Mouse (Mus musculus) hindbrain, postnatal 0 days (tissue): ENCODE results near the gene Ttc30b. TPM values are rescaled to one million over a fixed set of nuclear protein-coding genes. Genes with fewer than 3 reads are reported as not detected.
"Not testable (repeated sequence)": the region's sequence is repeated elsewhere in the genome, so short reads cannot be mapped to it uniquely, and the experiment has no call there.

Experiments used
- ATAC-seq: fragments of 200-750 bp; cut with Nextera tagmentation; 2 replicates; pipeline ENCODE4 v1.8.0; 2017; ENCODE audit warnings: mild to moderate bottlenecking, moderate TSS enrichment, moderate library complexity
- DNase-seq: peaks from one replicate; pipeline ENCODE4 v3.0.0-alpha.2; 2015; ENCODE audit warnings: low spot score
- H3K27ac ChIP-seq: fragments of 300-500 bp; sonication (generic); 2 replicates; pipeline ENCODE4 v1.5.1; 2014; ENCODE audit warnings: mild to moderate bottlenecking
- H3K27me3 ChIP-seq: fragments of 300-500 bp; sonication (generic); 2 replicates; pipeline ENCODE4 v1.6.1; 2014; ENCODE audit warnings: low read length, mixed read lengths; ENCODE audit not compliant: insufficient read depth
- H3K36me3 ChIP-seq: fragments of 300-500 bp; sonication (generic); 2 replicates; pipeline ENCODE4 v1.6.1; 2014; ENCODE audit warnings: low read length, mixed read lengths; ENCODE audit not compliant: insufficient read depth
- H3K4me1 ChIP-seq: fragments of 300-500 bp; sonication (generic); 2 replicates; pipeline ENCODE4 v1.6.1; 2014; ENCODE audit warnings: antibody characterized with exemption, low read length, mixed read lengths; ENCODE audit not compliant: insufficient read depth
- H3K4me2 ChIP-seq: fragments of 300-500 bp; sonication (generic); 2 replicates; pipeline ENCODE4 v1.6.1; 2014; ENCODE audit warnings: low read depth, mild to moderate bottlenecking, low read length, moderate library complexity, mixed read lengths
- H3K4me3 ChIP-seq: fragments of 300-500 bp; sonication (generic); 2 replicates; pipeline ENCODE4 v1.5.1; 2014; ENCODE audit warnings: low read length
- H3K9ac ChIP-seq: fragments of 300-500 bp; sonication (generic); replicated peaks from 2 replicates; pipeline ENCODE4 v1.6.1; 2014; ENCODE audit warnings: mild to moderate bottlenecking, low read length, moderate library complexity, mixed read lengths
- H3K9me3 ChIP-seq: fragments of 300-500 bp; sonication (generic); 2 replicates; pipeline ENCODE4 v1.6.1; 2016; ENCODE audit warnings: low read length, mixed read lengths
- CTCF ChIP-seq: IDR thresholded peaks from 2 replicates; pipeline ENCODE4 v1.5.1; 2016; ENCODE audit warnings: antibody characterized with exemption, control low read depth, low read depth
- WGBS: fragments of 180-500 bp; shearing (Covaris S2); extraction: QIAGEN DNeasy Blood & Tissue Kit; methylation state at CpG from one replicate; pipeline ENCODE4 v1.1.7; 2014; 5-methylcytosine and 5-hydroxymethylcytosine counted together
- polyA plus RNA-seq: library from polyadenylated mRNA; unstranded; fragments of >200 nt; fragmentation: Nextera tagmentation; extraction: Ambion mirVana; gene quantifications from 2 replicates; pipeline ENCODE4 v1.2.1, GENCODE M21; 2015
- total RNA-seq: library from RNA; depleted of rRNA; stranded (reverse); fragments of >200 nt; gene quantifications from 2 replicates; pipeline ENCODE4 v1.2.3, GENCODE M21; 2014; rRNA removed

Gene Ttc30b
- total RNA-seq (30.9 and 33.9 TPM in 2 replicates), polyA plus RNA-seq (16.3 and 19.2 TPM in 2 replicates)

- 4% methylated on average over 33 of the region's 42 CpGs for WGBS
- DNase-seq (peak; percentile 92), ATAC-seq (peak; percentile 93)
- H3K9ac ChIP-seq = peak within 1 kb of the TSS; percentile 58
- H3K9me3 ChIP-seq = no peaks in the 10 kb centered on the region
- no peak for TF ChIP-seq CTCF
- H3K4me2 ChIP-seq = peak within 1 kb of the TSS; percentile 75
- H3K27me3 ChIP-seq = no peaks in the 10 kb centered on the region
- H3K27ac ChIP-seq = peak within 1 kb of the TSS; percentile 86
- H3K36me3 ChIP-seq = no peaks in the 10 kb centered on the region
- no peaks in the 10 kb centered on the region for H3K4me1 ChIP-seq
- peak within 1 kb of the TSS; percentile 55 for H3K4me3 ChIP-seq
Observed at GRCm38 (mm10) chr2:75938117-75939063, at the start of gene Ttc30b. TSS of gene Ttc30b (minus strand) at chr2:75938585.

GRCm38 (mm10) chr2:75987739-75988138, 49.4 kb upstream of the Ttc30b start:
- no peaks in the 10 kb centered on the region for H3K36me3 ChIP-seq
- no peak overlapping the region for H3K9ac ChIP-seq
- H3K4me1 ChIP-seq = no peaks in the 10 kb centered on the region
- WGBS = 55% methylated on average over 9 of the region's 9 CpGs
- H3K4me3 ChIP-seq = no peak overlapping the region
- DNase-seq (no peak), ATAC-seq (no peak)
- no peaks in the 10 kb centered on the region for H3K27me3 ChIP-seq
- no peak for TF ChIP-seq CTCF
- H3K4me2 ChIP-seq = no peak overlapping the region
- no peaks in the 10 kb centered on the region for H3K9me3 ChIP-seq
- peak overlapping the region; percentile 76 for H3K27ac ChIP-seq

DNA sequence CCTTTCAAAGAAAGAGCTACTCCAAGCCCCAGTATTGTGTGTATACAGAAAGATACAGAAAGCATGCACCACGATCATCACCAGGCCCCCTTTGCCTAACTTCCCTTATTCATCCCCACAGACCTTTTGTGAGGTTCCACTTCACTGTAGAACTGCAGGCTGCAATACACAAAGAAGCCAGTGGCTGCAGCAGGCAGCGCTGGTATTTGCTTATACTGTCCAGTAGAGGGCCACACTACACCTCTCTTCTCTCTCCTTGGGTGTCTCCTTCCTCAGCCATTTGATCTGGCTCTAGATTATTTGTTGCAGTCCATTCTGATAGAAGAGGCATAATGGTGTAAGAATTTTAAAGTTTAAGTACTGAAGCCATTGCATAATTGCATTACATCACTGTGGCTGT, 46.7 kb upstream of the Ttc30b start:
- H3K9ac ChIP-seq = no peak overlapping the region
- H3K36me3 ChIP-seq = no peaks in the 10 kb centered on the region
- DNase-seq = peak; percentile 92
- no peak overlapping the region for H3K4me3 ChIP-seq
- peak; percentile 100 for TF ChIP-seq CTCF
- peak; percentile 78 for ATAC-seq
- H3K4me1 ChIP-seq = 0 out of 2 replicates have a peak, but pooled peaks cover 3% of the 10 kb centered on the region
- no peaks in the 10 kb centered on the region for H3K27me3 ChIP-seq
- peak overlapping the region; percentile 9; the same call in 1 of the 2 replicates for H3K27ac ChIP-seq
- 2% methylated on average over 2 of the region's 2 CpGs for WGBS
- no peaks in the 10 kb centered on the region for H3K9me3 ChIP-seq
- no peak overlapping the region for H3K4me2 ChIP-seq

- no peak overlapping the region for H3K27ac ChIP-seq
- 0 out of 2 replicates have a peak, but pooled peaks cover 3% of the 10 kb centered on the region for H3K4me1 ChIP-seq
- DNase-seq (peak; percentile 51), ATAC-seq (no peak)
- no peak for TF ChIP-seq CTCF
- no peak overlapping the region for H3K4me2 ChIP-seq
- H3K4me3 ChIP-seq = no peak overlapping the region
- no peaks in the 10 kb centered on the region for H3K27me3 ChIP-seq
- 44% methylated on average over 3 of the region's 3 CpGs for WGBS
- no peaks in the 10 kb centered on the region for H3K9me3 ChIP-seq
- no peaks in the 10 kb centered on the region for H3K36me3 ChIP-seq
- no peak overlapping the region for H3K9ac ChIP-seq
Observed at GRCm38 (mm10) chr2:75983847-75984246, 45.5 kb upstream of the Ttc30b start.

- ATAC-seq (no peak), DNase-seq (no peak)
- Histone ChIP-seq H3K9me3 (no peaks in the 10 kb centered on the region), H3K4me1 (0 out of 2 replicates have a peak, but pooled peaks cover 3% of the 10 kb centered on the region), H3K9ac (no peak overlapping the region), H3K4me3 (no peak overlapping the region), H3K27me3 (no peaks in the 10 kb centered on the region), H3K4me2 (no peak overlapping the region), H3K27ac (no peak overlapping the region), H3K36me3 (no peaks in the 10 kb centered on the region)
- no peak for TF ChIP-seq CTCF
- 94% methylated on average over 3 of the region's 3 CpGs for WGBS
Observed at GRCm38 (mm10) chr2:75983091-75983490, 44.7 kb upstream of the Ttc30b start.

GRCm38 (mm10) chr2:75982626-75983025, 44.2 kb upstream of the Ttc30b start:
- H3K27me3 ChIP-seq = no peaks in the 10 kb centered on the region
- 0 out of 2 replicates have a peak, but pooled peaks cover 3% of the 10 kb centered on the region for H3K4me1 ChIP-seq
- no peak overlapping the region for H3K4me3 ChIP-seq
- H3K36me3 ChIP-seq = no peaks in the 10 kb centered on the region
- DNase-seq (no peak), ATAC-seq (no peak)
- no peaks in the 10 kb centered on the region for H3K9me3 ChIP-seq
- no peak overlapping the region for H3K9ac ChIP-seq
- no peak overlapping the region for H3K4me2 ChIP-seq
- no peak for TF ChIP-seq CTCF
- WGBS = 97% methylated on average over 4 of the region's 4 CpGs
- H3K27ac ChIP-seq = no peak overlapping the region

GRCm38 (mm10) chr2:75981440-75982081, 43.2 kb upstream of the Ttc30b start, which contains the start of gene Ttc30a1:
TSS of gene Ttc30a1 (minus strand) at chr2:75981967.
- H3K27me3 ChIP-seq, H3K4me1 ChIP-seq, H3K9me3 ChIP-seq, H3K36me3 ChIP-seq: not testable (repeated sequence)
- Histone ChIP-seq H3K4me2 (peak within 1 kb of the TSS; percentile 55), H3K4me3 (peak within 1 kb of the TSS; percentile 46), H3K27ac (peak within 1 kb of the TSS; percentile 48; the same call in 1 of the 2 replicates), H3K9ac (peak within 1 kb of the TSS; percentile 24; the same call in 1 of the 2 replicates)
- ATAC-seq = peak; percentile 83
- peak; percentile 93 for DNase-seq
- whole genome bisulfite sequencing = under 1% methylated on average over 28 of the region's 34 CpGs

DNA sequence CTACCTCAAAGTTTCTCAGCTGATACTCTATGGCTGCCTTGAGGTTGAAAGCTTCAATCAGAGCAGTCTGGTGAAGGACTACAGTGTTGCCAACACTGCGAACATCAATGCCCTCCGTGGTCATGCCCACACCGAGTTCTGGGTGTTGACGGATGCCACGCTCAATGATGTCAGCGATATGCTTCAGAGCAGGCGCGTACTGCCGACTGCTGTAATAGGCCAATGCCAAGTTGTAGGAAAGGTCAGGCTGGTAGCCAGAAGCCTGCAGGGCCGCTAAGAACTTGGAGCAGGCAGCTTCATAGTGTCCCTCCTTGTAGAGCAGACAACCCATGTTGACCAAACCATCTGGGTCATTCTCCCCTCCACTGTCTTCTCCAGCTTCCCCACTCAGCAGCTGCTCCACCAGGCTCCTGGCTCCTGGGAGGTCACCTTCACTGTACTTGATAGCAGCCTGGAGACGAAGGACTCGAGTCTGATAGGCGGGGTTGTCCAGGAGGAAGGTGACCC, 42.6 kb upstream of the Ttc30b start:
- peak overlapping the region; percentile 46 for H3K4me3 ChIP-seq
- WGBS = 96% methylated on average over 13 of the region's 13 CpGs
- not testable (repeated sequence) for H3K9ac ChIP-seq, H3K36me3 ChIP-seq, DNase-seq, H3K9me3 ChIP-seq, H3K27ac ChIP-seq, H3K27me3 ChIP-seq, H3K4me1 ChIP-seq, ATAC-seq
- peak overlapping the region; percentile 55 for H3K4me2 ChIP-seq

GRCm38 (mm10) chr2:75977752-75978368, 39.5 kb upstream of the Ttc30b start, which contains the start of gene Ttc30a2:
TSS of gene Ttc30a2 (minus strand) at chr2:75978170.
- 17% methylated on average over 16 of the region's 24 CpGs for WGBS
- H3K4me2 ChIP-seq = 0 out of 2 replicates have a peak within 1 kb of the TSS, but pooled peaks have one; percentile 1
- H3K27ac ChIP-seq, H3K27me3 ChIP-seq, H3K4me1 ChIP-seq, H3K4me3 ChIP-seq, H3K9me3 ChIP-seq, H3K36me3 ChIP-seq, H3K9ac ChIP-seq: not testable (repeated sequence)
- ATAC-seq (peak; percentile 69), DNase-seq (peak; percentile 73)
